Mouse (Mus musculus): Measurements from ENCODE around the gene Cfap43. TPM values are rescaled to one million over a fixed set of nuclear protein-coding genes. Genes with fewer than 3 reads are reported as not detected.

Cfap43 gene
- polyA plus RNA-seq, 1 experiment from 2014 or later: 0.16 TPM

- no peaks in the 10 kb centered on the region for H3K27me3 ChIP-seq (ENCODE audit: control insufficient read depth, insufficient read depth, low read length)
- peaks cover 51% of the 10 kb centered on the region for H3K36me3 ChIP-seq (ENCODE audit: control insufficient read depth, insufficient read depth, low read length)
- no peak overlapping the region for H3K4me3 ChIP-seq (ENCODE audit: control insufficient read depth in 1 of 2, insufficient read depth in 1 of 2, low read depth in 1 of 2, low read length in 2 of 2)
- no peak overlapping the region for H3K27ac ChIP-seq (replicated peaks in 1 of 2; ENCODE audit: control insufficient read depth in 1 of 2, insufficient read depth in 1 of 2, low read depth in 2 of 2, low read length in 2 of 2)
- no peaks in the 10 kb centered on the region for H3K9me3 ChIP-seq (ENCODE audit: control insufficient read depth, low read length)
- H3K4me2 ChIP-seq (ENCODE audit: low read length): no peak overlapping the region
- no peak for ATAC-seq (ENCODE audit: insufficient number of reproducible peaks, insufficient read depth, low FRiP score, low read depth)
- H3K9ac ChIP-seq (ENCODE audit: low read length): no peak overlapping the region
- 78% methylated on average over 3 of the region's 3 CpGs for WGBS
- H3K4me1 ChIP-seq (ENCODE audit: control insufficient read depth in 2 of 2, insufficient read depth in 2 of 2, low read length in 2 of 2): no peaks in the 10 kb centered on the region
Observed at GRCm38 (mm10) chr19:47862581-47862980, 56.5 kb downstream of the Cfap43 start.

- H3K9me3 ChIP-seq (ENCODE audit: control insufficient read depth, low read length): no peaks in the 10 kb centered on the region
- peaks cover 51% of the 10 kb centered on the region for H3K36me3 ChIP-seq (ENCODE audit: control insufficient read depth, insufficient read depth, low read length)
- 86% methylated on average over 8 of the region's 8 CpGs for WGBS
- no peak for ATAC-seq (ENCODE audit: insufficient number of reproducible peaks, insufficient read depth, low FRiP score, low read depth)
- no peak overlapping the region for H3K4me2 ChIP-seq (ENCODE audit: low read length)
- no peak overlapping the region for H3K27ac ChIP-seq (replicated peaks in 1 of 2; ENCODE audit: control insufficient read depth in 1 of 2, insufficient read depth in 1 of 2, low read depth in 2 of 2, low read length in 2 of 2)
- no peak overlapping the region for H3K9ac ChIP-seq (ENCODE audit: low read length)
- H3K27me3 ChIP-seq (ENCODE audit: control insufficient read depth, insufficient read depth, low read length): no peaks in the 10 kb centered on the region
- no peak overlapping the region for H3K4me3 ChIP-seq (ENCODE audit: control insufficient read depth in 1 of 2, insufficient read depth in 1 of 2, low read depth in 1 of 2, low read length in 2 of 2)
- H3K4me1 ChIP-seq (ENCODE audit: control insufficient read depth in 2 of 2, insufficient read depth in 2 of 2, low read length in 2 of 2): peaks cover 0 to 5% of the 10 kb centered on the region in 2 experiments; a peak in 3 of 4 replicates
Observed at GRCm38 (mm10) chr19:47859180-47859579, 59.9 kb downstream of the Cfap43 start.

GRCm38 (mm10) chr19:47857957-47858942 is 60.8 kb downstream of the Cfap43 start:
- Histone ChIP-seq H3K27ac (replicated peaks in 1 of 2; ENCODE audit: control insufficient read depth in 1 of 2, insufficient read depth in 1 of 2, low read depth in 2 of 2, low read length in 2 of 2) (no peak overlapping the region), H3K4me3 (ENCODE audit: control insufficient read depth in 1 of 2, insufficient read depth in 1 of 2, low read depth in 1 of 2, low read length in 2 of 2) (no peak overlapping the region), H3K27me3 (ENCODE audit: control insufficient read depth, insufficient read depth, low read length) (no peaks in the 10 kb centered on the region), H3K4me1 (ENCODE audit: control insufficient read depth in 2 of 2, insufficient read depth in 2 of 2, low read length in 2 of 2) (peaks cover 3 to 10% of the 10 kb centered on the region in 2 experiments), H3K9ac (ENCODE audit: low read length) (no peak overlapping the region), H3K4me2 (ENCODE audit: low read length) (no peak overlapping the region), H3K9me3 (ENCODE audit: control insufficient read depth, low read length) (no peaks in the 10 kb centered on the region), H3K36me3 (ENCODE audit: control insufficient read depth, insufficient read depth, low read length) (peaks cover 45% of the 10 kb centered on the region)
- no peak for ATAC-seq (ENCODE audit: insufficient number of reproducible peaks, insufficient read depth, low FRiP score, low read depth)
- 81% methylated on average over 18 of the region's 18 CpGs for WGBS

- ATAC-seq (ENCODE audit: insufficient number of reproducible peaks, insufficient read depth, low FRiP score, low read depth): peak; percentile 89
- H3K36me3 ChIP-seq (ENCODE audit: control insufficient read depth, insufficient read depth, low read length): peaks cover 26% of the 10 kb centered on the region
- peak within 1 kb of the TSS; percentile 61 to 74 for H3K4me3 ChIP-seq (ENCODE audit: control insufficient read depth in 1 of 2, insufficient read depth in 1 of 2, low read depth in 1 of 2, low read length in 2 of 2)
- H3K27me3 ChIP-seq (ENCODE audit: control insufficient read depth, insufficient read depth, low read length): no peaks in the 10 kb centered on the region
- peaks cover 3 to 10% of the 10 kb centered on the region in 2 experiments for H3K4me1 ChIP-seq (ENCODE audit: control insufficient read depth in 2 of 2, insufficient read depth in 2 of 2, low read length in 2 of 2)
- WGBS: under 1% methylated on average over 60 of the region's 60 CpGs
- peak within 1 kb of the TSS; percentile 86 for H3K9ac ChIP-seq (ENCODE audit: low read length)
- H3K4me2 ChIP-seq (ENCODE audit: low read length): peak within 1 kb of the TSS; percentile 100
- H3K27ac ChIP-seq (replicated peaks in 1 of 2; ENCODE audit: control insufficient read depth in 1 of 2, insufficient read depth in 1 of 2, low read depth in 2 of 2, low read length in 2 of 2): peak within 1 kb of the TSS in 1 of 2 experiments; percentile 34; a peak in 1 of 4 replicates
- no peaks in the 10 kb centered on the region for H3K9me3 ChIP-seq (ENCODE audit: control insufficient read depth, low read length)
Observed at GRCm38 (mm10) chr19:47854796-47855783, 64.0 kb downstream of the Cfap43 start, which contains the start of gene Gsto1. Gene Gsto1, plus strand, starts transcription at chr19:47854970.

GRCm38 (mm10) chr19:47853951-47854795 is 64.9 kb downstream of the Cfap43 start:
- no peaks in the 10 kb centered on the region for H3K27me3 ChIP-seq (ENCODE audit: control insufficient read depth, insufficient read depth, low read length)
- peak overlapping the region in 1 of 2 experiments; percentile 25; a peak in 1 of 4 replicates for H3K27ac ChIP-seq (replicated peaks in 1 of 2; ENCODE audit: control insufficient read depth in 1 of 2, insufficient read depth in 1 of 2, low read depth in 2 of 2, low read length in 2 of 2)
- ATAC-seq (ENCODE audit: insufficient number of reproducible peaks, insufficient read depth, low FRiP score, low read depth): peak; percentile 48; the same call in 1 of the 2 replicates
- H3K9ac ChIP-seq (ENCODE audit: low read length): peak overlapping the region; percentile 86
- no peaks in the 10 kb centered on the region for H3K9me3 ChIP-seq (ENCODE audit: control insufficient read depth, low read length)
- H3K4me3 ChIP-seq (ENCODE audit: control insufficient read depth in 1 of 2, insufficient read depth in 1 of 2, low read depth in 1 of 2, low read length in 2 of 2): peak overlapping the region; percentile 61 to 74
- H3K4me1 ChIP-seq (ENCODE audit: control insufficient read depth in 2 of 2, insufficient read depth in 2 of 2, low read length in 2 of 2): peaks cover 3 to 10% of the 10 kb centered on the region in 2 experiments
- peaks cover 17% of the 10 kb centered on the region for H3K36me3 ChIP-seq (ENCODE audit: control insufficient read depth, insufficient read depth, low read length)
- 18% methylated on average over 13 of the region's 13 CpGs for WGBS
- H3K4me2 ChIP-seq (ENCODE audit: low read length): peak overlapping the region; percentile 100

- 88% methylated on average over 3 of the region's 3 CpGs for WGBS
- Histone ChIP-seq H3K36me3 (ENCODE audit: control insufficient read depth, insufficient read depth, low read length) (peaks cover 6% of the 10 kb centered on the region), H3K27ac (replicated peaks in 1 of 2; ENCODE audit: control insufficient read depth in 1 of 2, insufficient read depth in 1 of 2, low read depth in 2 of 2, low read length in 2 of 2) (no peak overlapping the region), H3K4me2 (ENCODE audit: low read length) (no peak overlapping the region), H3K9me3 (ENCODE audit: control insufficient read depth, low read length) (no peaks in the 10 kb centered on the region), H3K9ac (ENCODE audit: low read length) (no peak overlapping the region), H3K27me3 (ENCODE audit: control insufficient read depth, insufficient read depth, low read length) (no peaks in the 10 kb centered on the region), H3K4me1 (ENCODE audit: control insufficient read depth in 2 of 2, insufficient read depth in 2 of 2, low read length in 2 of 2) (peaks cover 3 to 10% of the 10 kb centered on the region in 2 experiments), H3K4me3 (ENCODE audit: control insufficient read depth in 1 of 2, insufficient read depth in 1 of 2, low read depth in 1 of 2, low read length in 2 of 2) (no peak overlapping the region)
- ATAC-seq (ENCODE audit: insufficient number of reproducible peaks, insufficient read depth, low FRiP score, low read depth): no peak
Observed at GRCm38 (mm10) chr19:47853053-47853452, 66.0 kb downstream of the Cfap43 start.

All from heart, embryonic 14.5 days (tissue).